Mouse (Mus musculus) neural tube, embryonic 12.5 days (tissue): ENCODE results near the gene Prima1. TPM values are rescaled to one million over a fixed set of nuclear protein-coding genes. Genes with fewer than 3 reads are reported as not detected.

Experiments
- ATAC-seq: fragments of 200-750 bp; cut with Nextera tagmentation; 2 replicates; pipeline ENCODE4 v1.8.0; 2017; ENCODE audit warnings: low read depth, mild to moderate bottlenecking, moderate TSS enrichment, moderate library complexity; ENCODE audit not compliant: low FRiP score
- H3K27ac ChIP-seq: fragments of 300-500 bp; sonication (generic); 2 replicates; pipeline ENCODE4 v1.5.1; 2016
- H3K27me3 ChIP-seq: fragments of 300-500 bp; sonication (generic); replicated peaks from 2 replicates; pipeline ENCODE4 v1.6.1; 2016; ENCODE audit warnings: mild to moderate bottlenecking
- H3K36me3 ChIP-seq: fragments of 300-500 bp; sonication (generic); 2 replicates; pipeline ENCODE4 v1.6.1; 2016; ENCODE audit warnings: mild to moderate bottlenecking
- H3K4me1 ChIP-seq: fragments of 300-500 bp; sonication (generic); 2 replicates; pipeline ENCODE4 v1.6.1; 2016
- H3K4me2 ChIP-seq: fragments of 300-500 bp; sonication (generic); replicated peaks from 2 replicates; pipeline ENCODE4 v1.6.1; 2016; ENCODE audit warnings: mild to moderate bottlenecking
- H3K4me3 ChIP-seq: fragments of 300-500 bp; sonication (generic); 2 replicates; pipeline ENCODE4 v1.5.1; 2016
- H3K9ac ChIP-seq: fragments of 300-500 bp; sonication (generic); 2 replicates; pipeline ENCODE4 v1.6.1; 2016; ENCODE audit warnings: mild to moderate bottlenecking
- H3K9me3 ChIP-seq: fragments of 300-500 bp; sonication (generic); 2 replicates; pipeline ENCODE4 v1.6.1; 2016; ENCODE audit warnings: mild to moderate bottlenecking
- WGBS: fragments of 180-500 bp; shearing (Covaris S2); methylation state at CpG from one replicate; pipeline ENCODE4 v1.1.7; 2016; 5-methylcytosine and 5-hydroxymethylcytosine counted together
- polyA plus RNA-seq: library from polyadenylated mRNA; unstranded; fragments of >200 nt; fragmentation: Nextera tagmentation; extraction: Ambion mirVana; gene quantifications from 2 replicates; pipeline ENCODE4 v1.2.1, GENCODE M21; 2016

Gene Prima1
- polyA plus RNA-seq, 1 experiment from 2014 or later, result 2.4 TPM

DNA sequence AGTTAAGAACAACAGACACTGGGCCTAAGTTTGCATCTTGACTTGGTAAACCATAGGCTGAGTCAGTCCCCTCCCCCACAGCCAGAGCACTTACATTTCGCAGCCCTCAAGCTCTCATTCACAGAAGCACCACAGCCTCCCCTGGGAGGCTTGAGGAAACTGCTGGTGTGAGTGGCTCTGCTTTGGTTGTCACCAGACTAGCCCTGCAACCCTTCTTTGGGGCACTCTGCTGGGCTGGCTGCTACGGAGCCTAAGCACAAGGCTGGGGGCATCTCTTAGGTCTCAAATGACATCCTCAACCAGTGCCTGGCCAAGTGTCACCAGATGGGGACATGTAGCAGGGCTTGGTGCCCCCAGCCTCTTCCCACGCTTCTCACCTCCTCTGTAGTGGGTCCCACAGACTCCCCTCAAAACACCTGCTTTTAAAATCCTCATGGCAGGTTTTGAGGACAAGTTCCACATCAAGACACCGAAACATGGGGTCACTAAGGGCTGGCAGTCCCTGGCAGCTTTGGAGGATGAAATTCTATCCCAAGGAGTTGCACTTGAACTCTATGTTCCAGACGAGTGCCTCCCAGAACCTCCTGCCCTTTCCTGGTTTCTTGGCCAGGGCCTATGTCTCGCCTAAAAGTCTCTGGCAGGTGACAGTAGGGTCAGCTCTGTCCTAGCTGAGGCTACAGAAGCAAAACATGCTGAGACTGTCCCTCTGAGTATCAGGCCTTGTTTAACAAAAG, 25.9 kb downstream of the Prima1 start:
- 74% methylated on average over 6 of the region's 6 CpGs for WGBS

DNA sequence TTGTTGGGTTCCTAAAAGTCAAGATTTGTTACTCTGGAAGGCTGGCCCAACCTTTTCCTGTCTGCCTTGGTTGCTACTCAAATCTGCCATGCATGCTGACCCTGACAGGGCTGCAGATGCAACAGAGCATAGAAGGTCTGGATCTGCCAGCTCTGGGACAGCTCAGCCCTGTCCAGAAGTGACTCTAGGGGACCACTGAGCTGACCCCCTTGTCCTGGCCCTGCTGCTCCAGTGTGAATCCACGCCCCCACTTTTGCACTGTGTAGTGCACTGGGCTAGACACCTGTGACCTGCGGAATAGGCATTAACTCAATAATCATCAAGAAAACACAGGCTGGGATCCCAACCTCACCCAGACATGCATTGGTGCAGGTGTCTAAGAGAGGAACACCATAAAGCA, 27.2 kb downstream of the Prima1 start:
- H3K9me3 ChIP-seq, result no peaks in the 10 kb centered on the region
- peaks cover 25% of the 10 kb centered on the region for H3K4me1 ChIP-seq
- no peak overlapping the region for H3K27ac ChIP-seq
- no peak overlapping the region for H3K9ac ChIP-seq
- no peaks in the 10 kb centered on the region for H3K27me3 ChIP-seq
- no peak overlapping the region for H3K4me2 ChIP-seq
- ATAC-seq, result peak; percentile 56
- H3K36me3 ChIP-seq, result no peaks in the 10 kb centered on the region
- no peak overlapping the region for H3K4me3 ChIP-seq
- WGBS, result 93% methylated on average over 2 of the region's 2 CpGs

More for the DNA sequence above, 25.9 kb downstream of the Prima1 start:
- Histone ChIP-seq H3K9me3 (no peaks in the 10 kb centered on the region), H3K4me2 (no peak overlapping the region), H3K36me3 (no peaks in the 10 kb centered on the region), H3K4me3 (no peak overlapping the region), H3K9ac (no peak overlapping the region), H3K27me3 (no peaks in the 10 kb centered on the region), H3K4me1 (peaks cover 25% of the 10 kb centered on the region), H3K27ac (no peak overlapping the region)
- ATAC-seq, result 0 out of 2 replicates have a peak, but pooled peaks have one; percentile 15

DNA sequence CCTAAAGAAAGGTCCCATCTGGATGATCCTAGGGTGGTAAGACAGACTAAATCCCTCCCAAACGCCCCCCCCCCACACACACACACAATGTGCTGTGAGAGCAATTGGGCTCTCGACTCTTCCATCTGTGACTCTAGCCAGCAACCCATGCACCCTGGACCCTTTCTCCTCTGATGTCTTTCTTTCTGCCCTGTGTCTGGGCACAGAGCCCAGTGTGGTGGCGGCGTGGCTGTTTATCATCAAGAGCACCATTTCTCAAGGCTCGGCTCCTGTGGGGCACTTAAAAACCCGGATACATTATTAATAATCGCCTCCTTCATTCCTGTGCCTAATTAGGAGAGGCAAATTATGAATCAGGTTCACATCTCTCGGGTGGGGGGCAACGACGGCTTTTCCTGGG, 27.7 kb downstream of the Prima1 start:
- no peaks in the 10 kb centered on the region for H3K36me3 ChIP-seq
- H3K27ac ChIP-seq, result no peak overlapping the region
- H3K4me2 ChIP-seq, result no peak overlapping the region
- peaks cover 25% of the 10 kb centered on the region for H3K4me1 ChIP-seq
- no peak overlapping the region for H3K4me3 ChIP-seq
- no peak overlapping the region for H3K9ac ChIP-seq
- peak; percentile 70 for ATAC-seq
- H3K27me3 ChIP-seq, result no peaks in the 10 kb centered on the region
- 52% methylated on average over 10 of the region's 10 CpGs for whole genome bisulfite sequencing
- H3K9me3 ChIP-seq, result no peaks in the 10 kb centered on the region

- Histone ChIP-seq H3K4me3 (no peak overlapping the region), H3K9me3 (no peaks in the 10 kb centered on the region), H3K27me3 (no peaks in the 10 kb centered on the region), H3K27ac (no peak overlapping the region), H3K4me1 (peaks cover 25% of the 10 kb centered on the region), H3K4me2 (no peak overlapping the region), H3K36me3 (no peaks in the 10 kb centered on the region), H3K9ac (no peak overlapping the region)
- 95% methylated on average over 2 of the region's 2 CpGs for WGBS
- ATAC-seq, result no peak
Observed at GRCm38 (mm10) chr12:103213591-103213990, 28.4 kb downstream of the Prima1 start.

- Histone ChIP-seq H3K9me3 (no peaks in the 10 kb centered on the region), H3K4me1 (peaks cover 17% of the 10 kb centered on the region), H3K27me3 (no peaks in the 10 kb centered on the region), H3K27ac (no peak overlapping the region), H3K4me3 (no peak overlapping the region), H3K4me2 (no peak overlapping the region), H3K36me3 (no peaks in the 10 kb centered on the region), H3K9ac (no peak overlapping the region)
- WGBS, result 57% methylated on average over 5 of the region's 5 CpGs
- ATAC-seq, result no peak
Observed at GRCm38 (mm10) chr12:103211078-103211477, 30.9 kb downstream of the Prima1 start.

DNA sequence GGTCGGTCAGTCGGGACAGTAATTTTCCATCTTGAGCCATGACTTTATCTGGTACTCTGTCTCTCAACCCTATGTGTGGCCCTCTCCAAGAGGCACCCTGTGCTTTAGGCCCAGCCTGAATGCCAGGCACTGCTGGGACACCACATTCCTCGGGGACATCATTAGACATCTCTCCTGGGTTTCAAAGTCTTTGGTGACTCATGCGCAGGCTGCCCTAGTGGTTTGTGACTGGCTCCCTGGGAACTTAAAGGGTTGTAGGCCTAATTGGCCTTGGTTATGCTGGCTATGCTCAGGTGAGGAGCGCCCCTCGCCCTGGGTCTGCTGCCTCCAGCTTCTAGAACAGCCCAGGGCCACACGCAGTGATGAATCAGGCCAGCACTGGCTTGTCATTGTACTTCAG, 32.4 kb downstream of the Prima1 start:
- H3K36me3 ChIP-seq, result no peaks in the 10 kb centered on the region
- no peak for ATAC-seq
- 92% methylated on average over 7 of the region's 7 CpGs for WGBS
- H3K27me3 ChIP-seq, result no peaks in the 10 kb centered on the region
- no peak overlapping the region for H3K27ac ChIP-seq
- no peak overlapping the region for H3K4me2 ChIP-seq
- no peak overlapping the region for H3K9ac ChIP-seq
- H3K4me1 ChIP-seq, result peaks cover 10% of the 10 kb centered on the region
- H3K4me3 ChIP-seq, result no peak overlapping the region
- no peaks in the 10 kb centered on the region for H3K9me3 ChIP-seq

DNA sequence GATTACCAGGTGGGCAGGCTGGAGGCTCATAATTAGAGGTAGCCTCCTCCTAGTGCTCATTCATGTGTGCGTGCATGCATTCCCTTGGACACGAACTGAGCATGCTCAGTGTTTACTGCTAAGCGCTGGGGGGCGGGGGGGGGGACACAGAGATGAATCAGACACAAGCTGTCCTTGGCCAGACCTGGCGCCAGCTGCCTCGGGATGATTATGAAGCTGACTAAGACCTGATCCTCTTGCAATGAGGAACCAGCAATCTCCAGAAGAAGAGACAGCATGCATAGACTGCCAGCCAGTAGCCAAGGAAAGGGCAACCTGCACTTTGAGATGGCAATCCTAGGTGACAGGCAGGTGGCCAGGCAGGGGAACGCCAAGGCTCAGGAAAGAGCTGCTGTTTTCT, 36.4 kb downstream of the Prima1 start:
- 79% methylated on average over 7 of the region's 7 CpGs for WGBS
- Histone ChIP-seq H3K9me3 (no peaks in the 10 kb centered on the region), H3K27me3 (no peaks in the 10 kb centered on the region), H3K4me2 (no peak overlapping the region), H3K27ac (no peak overlapping the region), H3K4me3 (no peak overlapping the region), H3K36me3 (no peaks in the 10 kb centered on the region), H3K4me1 (peaks cover 13% of the 10 kb centered on the region), H3K9ac (no peak overlapping the region)
- ATAC-seq, result no peak

GRCm38 (mm10) chr12:103202592-103203544, 39.1 kb downstream of the Prima1 start:
- H3K27me3 ChIP-seq, result no peaks in the 10 kb centered on the region
- peaks cover 13% of the 10 kb centered on the region for H3K4me1 ChIP-seq
- H3K9ac ChIP-seq, result 0 out of 2 replicates have a peak overlapping the region, but pooled peaks have one; percentile 1
- no peak overlapping the region for H3K27ac ChIP-seq
- 16% methylated on average over 11 of the region's 11 CpGs for WGBS
- no peaks in the 10 kb centered on the region for H3K9me3 ChIP-seq
- H3K4me3 ChIP-seq, result no peak overlapping the region
- ATAC-seq, result peak; percentile 79
- H3K36me3 ChIP-seq, result no peaks in the 10 kb centered on the region
- H3K4me2 ChIP-seq, result 0 out of 2 replicates have a peak overlapping the region, but pooled peaks have one; percentile 8

- H3K4me3 ChIP-seq, result no peak overlapping the region
- no peak overlapping the region for H3K27ac ChIP-seq
- no peaks in the 10 kb centered on the region for H3K4me1 ChIP-seq
- WGBS, result 68% methylated on average over 5 of the region's 5 CpGs
- no peaks in the 10 kb centered on the region; the same call in 1 of the 2 replicates for H3K36me3 ChIP-seq
- no peaks in the 10 kb centered on the region for H3K27me3 ChIP-seq
- no peak overlapping the region for H3K9ac ChIP-seq
- H3K9me3 ChIP-seq, result no peaks in the 10 kb centered on the region
- H3K4me2 ChIP-seq, result no peak overlapping the region
- ATAC-seq, result no peak
Observed at GRCm38 (mm10) chr12:103192996-103193395, 49.0 kb downstream of the Prima1 start.

DNA sequence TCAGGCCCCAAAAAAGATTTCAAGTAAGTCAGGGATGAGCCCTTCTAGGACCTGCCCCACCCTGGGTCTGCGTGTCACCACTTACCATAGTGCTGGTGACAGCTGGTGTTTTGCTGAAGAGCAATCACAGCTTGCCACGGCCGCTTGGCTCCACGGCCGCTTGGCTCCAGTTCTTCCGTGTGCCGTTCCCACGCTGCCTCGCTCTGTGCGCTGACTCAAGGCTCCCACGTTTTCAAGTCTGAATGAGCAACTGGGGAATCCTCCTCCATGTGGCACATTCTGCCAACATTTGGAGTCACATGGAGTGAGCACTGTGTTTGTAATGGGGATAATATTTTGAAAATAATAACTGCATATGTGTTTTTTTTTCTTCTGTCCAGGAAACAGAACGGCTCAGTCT, 52.2 kb downstream of the Prima1 start:
- H3K9ac ChIP-seq, result no peak overlapping the region
- H3K4me2 ChIP-seq, result no peak overlapping the region
- H3K36me3 ChIP-seq, result no peaks in the 10 kb centered on the region
- ATAC-seq, result no peak
- no peak overlapping the region for H3K27ac ChIP-seq
- no peaks in the 10 kb centered on the region for H3K27me3 ChIP-seq
- no peaks in the 10 kb centered on the region for H3K4me1 ChIP-seq
- no peak overlapping the region for H3K4me3 ChIP-seq
- no peaks in the 10 kb centered on the region for H3K9me3 ChIP-seq
- WGBS, result 73% methylated on average over 12 of the region's 12 CpGs

DNA sequence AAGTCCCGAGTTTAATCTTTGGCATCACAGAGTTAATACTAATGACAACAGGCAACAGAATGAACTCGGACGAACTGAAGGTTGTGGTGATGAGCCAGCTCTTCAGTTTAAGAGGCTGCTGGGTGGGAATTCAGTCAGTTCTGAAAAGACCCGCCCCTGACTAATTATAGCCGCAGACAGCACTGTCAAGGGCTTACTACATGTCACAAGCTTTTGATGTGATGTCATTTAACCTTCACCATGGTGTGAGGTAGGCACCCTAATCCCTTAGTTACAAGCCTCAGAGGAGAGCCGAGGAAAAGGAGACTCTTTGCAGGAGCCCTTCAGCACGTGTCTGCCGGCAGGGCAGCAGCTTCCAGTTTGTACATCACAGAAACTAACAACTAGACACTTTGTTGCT, 53.7 kb downstream of the Prima1 start:
- Histone ChIP-seq H3K9me3 (no peaks in the 10 kb centered on the region), H3K27me3 (no peaks in the 10 kb centered on the region), H3K9ac (no peak overlapping the region), H3K4me2 (no peak overlapping the region), H3K4me3 (no peak overlapping the region), H3K36me3 (no peaks in the 10 kb centered on the region; the same call in 1 of the 2 replicates), H3K4me1 (no peaks in the 10 kb centered on the region), H3K27ac (no peak overlapping the region)
- WGBS, result 77% methylated on average over 8 of the region's 8 CpGs
- no peak for ATAC-seq

DNA sequence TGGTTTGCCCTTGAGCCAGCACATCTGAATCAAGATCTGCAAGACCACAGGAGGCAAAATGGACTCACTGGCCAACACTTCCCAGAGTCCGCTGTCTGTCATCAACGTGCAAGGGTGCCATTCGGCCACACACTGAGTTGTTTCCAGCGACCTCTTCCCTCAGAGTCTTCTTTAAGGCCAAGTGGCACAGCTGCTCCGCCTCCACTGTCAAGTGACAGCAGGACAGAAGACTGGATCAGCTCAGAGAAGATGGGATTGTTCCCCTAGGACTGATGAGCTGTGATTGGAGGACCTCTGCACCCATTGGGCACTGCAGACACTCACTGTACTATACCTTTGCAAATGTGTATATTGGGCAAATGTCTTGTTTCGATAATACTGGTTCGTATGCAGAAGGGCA, 54.9 kb downstream of the Prima1 start:
- H3K4me2 ChIP-seq, result no peak overlapping the region
- no peak overlapping the region for H3K4me3 ChIP-seq
- WGBS, result 77% methylated on average over 7 of the region's 7 CpGs
- H3K36me3 ChIP-seq, result no peaks in the 10 kb centered on the region; the same call in 1 of the 2 replicates
- H3K9ac ChIP-seq, result no peak overlapping the region
- H3K9me3 ChIP-seq, result no peaks in the 10 kb centered on the region
- ATAC-seq, result no peak
- H3K4me1 ChIP-seq, result no peaks in the 10 kb centered on the region
- no peaks in the 10 kb centered on the region for H3K27me3 ChIP-seq
- H3K27ac ChIP-seq, result no peak overlapping the region
